Mouse (Mus musculus) stomach, embryonic 15.5 days (tissue): ENCODE measurements around the gene Gm9817. TPM values are rescaled to one million over a fixed set of nuclear protein-coding genes. Genes with fewer than 3 reads are reported as not detected.
A peak's percentile ranks its signal among the peaks of the same experiment; 100 is the strongest.

Experiments
- ATAC-seq: fragments of 200-750 bp; cut with Nextera tagmentation; 2 replicates; pipeline ENCODE4 v1.8.0; 2017; ENCODE audit warnings: low read depth, moderate number of reproducible peaks, moderate TSS enrichment; ENCODE audit not compliant: insufficient read depth, low FRiP score
- H3K27ac ChIP-seq: fragments of 300-500 bp; sonication (generic); 2 replicates; pipeline ENCODE4 v1.5.1; 2015; ENCODE audit warnings: mild to moderate bottlenecking, inconsistent platforms
- H3K27me3 ChIP-seq: fragments of 300-500 bp; sonication (generic); replicated peaks from 2 replicates; pipeline ENCODE4 v1.6.1; 2015; ENCODE audit warnings: inconsistent platforms
- H3K36me3 ChIP-seq: fragments of 300-500 bp; sonication (generic); 2 replicates; pipeline ENCODE4 v1.6.1; 2015; ENCODE audit warnings: inconsistent platforms
- H3K4me1 ChIP-seq: fragments of 300-500 bp; sonication (generic); 2 replicates; pipeline ENCODE4 v1.6.1; 2015; ENCODE audit warnings: inconsistent platforms
- H3K4me2 ChIP-seq: fragments of 300-500 bp; sonication (generic); 2 replicates; pipeline ENCODE4 v1.6.1; 2015; ENCODE audit warnings: mild to moderate bottlenecking, inconsistent platforms
- H3K4me3 ChIP-seq: fragments of 300-500 bp; sonication (generic); replicated peaks from 2 replicates; pipeline ENCODE4 v1.5.1; 2015; ENCODE audit warnings: inconsistent platforms
- H3K9ac ChIP-seq: fragments of 300-500 bp; sonication (generic); 2 replicates; pipeline ENCODE4 v1.6.1; 2015; ENCODE audit warnings: inconsistent platforms
- H3K9me3 ChIP-seq: fragments of 300-500 bp; sonication (generic); 2 replicates; pipeline ENCODE4 v1.6.1; 2016; ENCODE audit warnings: inconsistent platforms
- WGBS: fragments of 180-500 bp; shearing (Covaris S2); methylation state at CpG from one replicate; pipeline ENCODE4 v1.1.7; 2015; 5-methylcytosine and 5-hydroxymethylcytosine counted together
- polyA plus RNA-seq: library from polyadenylated mRNA; unstranded; fragments of >200 nt; fragmentation: Nextera tagmentation; extraction: Ambion mirVana; gene quantifications from 2 replicates; pipeline ENCODE4 v1.2.1, GENCODE M21; 2015

Gene Gm9817
- polyA plus RNA-seq, 1 experiment from 2014 or later, result 0.13 TPM

GRCm38 (mm10) chr13:45049261-45050020 lies 29.1 kb upstream of the Gm9817 start:
- Histone ChIP-seq H3K36me3 (no peaks in the 10 kb centered on the region), H3K4me3 (no peak overlapping the region), H3K9me3 (no peaks in the 10 kb centered on the region), H3K4me2 (no peak overlapping the region), H3K4me1 (no peaks in the 10 kb centered on the region), H3K27ac (no peak overlapping the region), H3K9ac (no peak overlapping the region), H3K27me3 (no peaks in the 10 kb centered on the region)
- no peak for ATAC-seq
- WGBS, result 62% methylated on average over 7 of the region's 7 CpGs

GRCm38 (mm10) chr13:45052805-45053204 lies 25.7 kb upstream of the Gm9817 start:
- Histone ChIP-seq H3K9me3 (no peaks in the 10 kb centered on the region), H3K27me3 (no peaks in the 10 kb centered on the region), H3K9ac (no peak overlapping the region), H3K27ac (no peak overlapping the region), H3K4me2 (no peak overlapping the region), H3K4me3 (no peak overlapping the region), H3K4me1 (no peaks in the 10 kb centered on the region), H3K36me3 (no peaks in the 10 kb centered on the region)
- ATAC-seq, result no peak
- WGBS, result 59% methylated on average over 7 of the region's 7 CpGs

GRCm38 (mm10) chr13:45053843-45054242 lies 24.6 kb upstream of the Gm9817 start:
- H3K4me2 ChIP-seq, result no peak overlapping the region
- H3K4me1 ChIP-seq, result no peaks in the 10 kb centered on the region
- no peak for ATAC-seq
- no peak overlapping the region for H3K27ac ChIP-seq
- H3K27me3 ChIP-seq, result no peaks in the 10 kb centered on the region
- H3K36me3 ChIP-seq, result no peaks in the 10 kb centered on the region
- H3K9ac ChIP-seq, result no peak overlapping the region
- H3K9me3 ChIP-seq, result no peaks in the 10 kb centered on the region
- no peak overlapping the region for H3K4me3 ChIP-seq
- WGBS, result 89% methylated on average over 3 of the region's 3 CpGs

GRCm38 (mm10) chr13:45059206-45059605 lies 19.3 kb upstream of the Gm9817 start:
- H3K9me3 ChIP-seq, result no peaks in the 10 kb centered on the region
- no peak overlapping the region for H3K4me2 ChIP-seq
- H3K4me1 ChIP-seq, result no peaks in the 10 kb centered on the region
- no peak overlapping the region for H3K27ac ChIP-seq
- WGBS, result 90% methylated on average over 17 of the region's 17 CpGs
- no peaks in the 10 kb centered on the region for H3K27me3 ChIP-seq
- no peak overlapping the region for H3K9ac ChIP-seq
- no peaks in the 10 kb centered on the region for H3K36me3 ChIP-seq
- no peak overlapping the region for H3K4me3 ChIP-seq
- no peak for ATAC-seq

- Histone ChIP-seq H3K9me3 (no peaks in the 10 kb centered on the region), H3K4me1 (no peaks in the 10 kb centered on the region), H3K27ac (no peak overlapping the region), H3K27me3 (no peaks in the 10 kb centered on the region), H3K4me3 (no peak overlapping the region), H3K4me2 (no peak overlapping the region), H3K36me3 (no peaks in the 10 kb centered on the region), H3K9ac (no peak overlapping the region)
- ATAC-seq, result no peak
- WGBS, result 58% methylated on average over 5 of the region's 5 CpGs
These were observed 15.3 kb upstream of the Gm9817 start for GRCm38 (mm10) chr13:45063146-45063545.

- Histone ChIP-seq H3K4me3 (no peak overlapping the region), H3K4me1 (no peaks in the 10 kb centered on the region), H3K4me2 (no peak overlapping the region), H3K27me3 (no peaks in the 10 kb centered on the region), H3K27ac (no peak overlapping the region), H3K36me3 (no peaks in the 10 kb centered on the region), H3K9ac (no peak overlapping the region), H3K9me3 (no peaks in the 10 kb centered on the region)
- no peak for ATAC-seq
- WGBS, result 84% methylated on average over 4 of the region's 4 CpGs
These were observed 13.5 kb upstream of the Gm9817 start for GRCm38 (mm10) chr13:45064951-45065350.

GRCm38 (mm10) chr13:45070366-45070765 lies 8.1 kb upstream of the Gm9817 start:
- no peak overlapping the region for H3K27ac ChIP-seq
- H3K4me1 ChIP-seq, result no peaks in the 10 kb centered on the region
- no peak overlapping the region for H3K9ac ChIP-seq
- no peaks in the 10 kb centered on the region for H3K9me3 ChIP-seq
- no peaks in the 10 kb centered on the region for H3K36me3 ChIP-seq
- 73% methylated on average over 6 of the region's 6 CpGs for WGBS
- no peaks in the 10 kb centered on the region for H3K27me3 ChIP-seq
- H3K4me3 ChIP-seq, result no peak overlapping the region
- H3K4me2 ChIP-seq, result no peak overlapping the region
- ATAC-seq, result no peak

GRCm38 (mm10) chr13:45075012-45075411 lies 3.5 kb upstream of the Gm9817 start:
- Histone ChIP-seq H3K4me3 (no peak overlapping the region), H3K36me3 (no peaks in the 10 kb centered on the region), H3K27ac (no peak overlapping the region), H3K9me3 (no peaks in the 10 kb centered on the region), H3K9ac (no peak overlapping the region), H3K27me3 (no peaks in the 10 kb centered on the region), H3K4me2 (no peak overlapping the region), H3K4me1 (no peaks in the 10 kb centered on the region)
- no peak for ATAC-seq

GRCm38 (mm10) chr13:45075715-45076114 lies 2.8 kb upstream of the Gm9817 start:
- Histone ChIP-seq H3K4me1 (no peaks in the 10 kb centered on the region), H3K4me2 (no peak overlapping the region), H3K36me3 (no peaks in the 10 kb centered on the region), H3K4me3 (no peak overlapping the region), H3K27me3 (no peaks in the 10 kb centered on the region), H3K9me3 (no peaks in the 10 kb centered on the region), H3K27ac (no peak overlapping the region), H3K9ac (no peak overlapping the region)
- 90% methylated on average over 2 of the region's 2 CpGs for WGBS
- no peak for ATAC-seq

- Histone ChIP-seq H3K27me3 (no peaks in the 10 kb centered on the region), H3K9me3 (no peaks in the 10 kb centered on the region), H3K4me1 (0 out of 2 replicates have a peak, but pooled peaks cover 2% of the 10 kb centered on the region), H3K27ac (no peak overlapping the region), H3K36me3 (no peaks in the 10 kb centered on the region), H3K4me2 (no peak overlapping the region), H3K4me3 (no peak overlapping the region), H3K9ac (no peak overlapping the region)
- ATAC-seq, result no peak
- 87% methylated on average over 3 of the region's 3 CpGs for WGBS
These were observed 2.3 kb downstream of the Gm9817 start for GRCm38 (mm10) chr13:45080771-45081170.

GRCm38 (mm10) chr13:45083696-45084095 lies 5.2 kb downstream of the Gm9817 start:
- H3K9me3 ChIP-seq, result no peaks in the 10 kb centered on the region
- H3K4me2 ChIP-seq, result no peak overlapping the region
- 0 out of 2 replicates have a peak, but pooled peaks cover 2% of the 10 kb centered on the region for H3K4me1 ChIP-seq
- no peak overlapping the region for H3K9ac ChIP-seq
- no peaks in the 10 kb centered on the region for H3K27me3 ChIP-seq
- WGBS, result 20% methylated on average over 5 of the region's 5 CpGs
- H3K4me3 ChIP-seq, result no peak overlapping the region
- ATAC-seq, result peak; percentile 18; the same call in 1 of the 2 replicates
- no peak overlapping the region for H3K27ac ChIP-seq
- no peaks in the 10 kb centered on the region for H3K36me3 ChIP-seq

GRCm38 (mm10) chr13:45088796-45089221 lies 10.3 kb downstream of the Gm9817 start:
- H3K27ac ChIP-seq, result peak overlapping the region; percentile 65
- peak overlapping the region; percentile 5; the same call in 1 of the 2 replicates for H3K4me2 ChIP-seq
- H3K27me3 ChIP-seq, result no peaks in the 10 kb centered on the region
- H3K9me3 ChIP-seq, result no peaks in the 10 kb centered on the region
- H3K4me1 ChIP-seq, result peaks cover 9% of the 10 kb centered on the region; the same call in 1 of the 2 replicates
- H3K36me3 ChIP-seq, result no peaks in the 10 kb centered on the region
- no peak overlapping the region for H3K4me3 ChIP-seq
- peak; percentile 91 for ATAC-seq
- 11% methylated on average over 2 of the region's 2 CpGs for WGBS
- no peak overlapping the region for H3K9ac ChIP-seq
